Mouse (Mus musculus): ENCODE measurements at regions not wholly inside any gene's neighbourhood (a gene's known extent, or its start where the extent isn't known, plus 50 kb on each side); places are given as distances from the start of the nearest gene placed in this dataset.

DNA sequence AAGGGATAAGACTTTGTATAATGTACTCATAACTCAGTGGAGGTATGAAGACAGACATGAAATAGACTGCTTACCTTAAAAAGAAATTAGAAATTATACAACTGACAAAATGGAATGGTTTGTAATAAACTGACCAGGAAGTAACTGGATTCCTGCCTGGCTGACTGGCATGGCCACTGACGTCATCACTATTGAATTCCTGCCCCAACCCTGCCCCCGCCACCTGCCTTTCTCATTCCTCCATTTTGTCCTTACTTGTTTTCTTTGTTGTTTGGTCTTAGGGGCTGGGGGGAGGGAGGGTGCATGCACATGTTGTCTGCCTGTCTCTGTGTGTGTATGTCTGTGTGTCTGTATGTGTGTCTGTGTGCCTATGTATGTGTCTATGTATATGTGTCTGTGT lies 283.2 kb upstream of the Tbx3 start:
- DNase-seq (ENCODE audit: low spot score in 2 of 2): no peak

DNA sequence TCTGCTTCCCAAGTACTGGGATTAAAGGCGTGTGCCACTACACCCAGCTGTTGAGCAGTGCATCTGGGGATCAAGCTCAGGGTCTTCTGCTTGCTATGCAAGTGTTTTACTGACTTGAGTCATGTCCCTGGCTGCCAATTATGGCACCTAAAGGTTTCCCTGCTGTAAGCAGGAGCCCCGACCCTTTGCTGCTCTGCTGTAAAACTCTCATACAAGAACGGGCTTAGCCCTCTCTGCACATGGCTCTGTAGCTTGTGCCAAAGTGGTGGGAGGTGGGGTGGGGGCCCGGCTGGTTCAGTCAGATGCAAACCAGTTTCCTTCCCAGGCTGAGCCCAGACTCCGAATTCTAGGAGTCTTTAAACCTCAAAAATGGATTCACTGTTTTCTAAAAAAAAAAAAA lies 281.6 kb upstream of the Tbx3 start:
- DNase-seq (ENCODE audit: low spot score in 2 of 2): no peak

- DNase-seq (ENCODE audit: low spot score in 2 of 2): no peak
These were observed 281.1 kb upstream of the Tbx3 start for GRCm38 (mm10) chr5:119389384-119389783.

DNA sequence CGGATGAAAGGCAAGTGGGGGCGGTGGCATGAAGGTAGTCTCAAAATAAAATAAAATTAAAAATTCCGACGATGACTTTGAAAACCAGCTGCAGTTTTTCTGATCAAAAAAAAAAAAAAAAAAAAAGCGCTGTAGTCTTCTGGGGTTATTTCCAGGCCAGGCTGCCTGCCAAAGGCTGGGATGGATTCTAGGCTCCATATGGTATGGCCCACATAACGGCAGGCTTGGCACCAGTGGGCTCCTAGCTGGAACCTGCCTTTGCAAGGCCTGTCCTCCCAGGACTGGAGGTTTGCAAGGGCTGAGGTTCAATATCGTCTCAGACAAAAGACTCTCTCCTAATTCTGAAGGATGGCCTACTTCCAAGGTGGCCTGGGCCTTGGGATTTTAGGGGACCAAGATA lies 280.6 kb upstream of the Tbx3 start:
- DNase-seq (ENCODE audit: low spot score in 2 of 2): no peak

DNA sequence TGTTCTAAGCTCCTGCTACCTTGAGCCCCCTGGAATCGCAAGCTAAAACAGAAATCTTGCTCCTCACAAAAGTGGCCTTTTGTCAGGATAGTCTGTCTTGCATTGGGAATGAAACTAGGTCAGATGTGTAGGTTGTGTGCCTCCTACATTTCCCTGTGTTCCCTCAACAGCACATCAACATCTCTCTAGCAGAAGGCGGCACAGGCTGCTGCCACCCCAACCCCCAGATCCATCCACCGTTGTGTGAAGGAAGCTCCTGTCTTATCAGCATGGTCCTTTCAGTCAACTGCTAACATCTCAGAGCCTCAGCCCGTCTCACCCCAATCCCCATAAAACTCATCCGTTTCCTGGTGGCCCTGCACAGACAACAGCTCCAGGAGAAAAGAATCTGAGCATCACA lies 272.0 kb upstream of the Tbx3 start:
- no peak for DNase-seq (ENCODE audit: low spot score in 2 of 2)

DNA sequence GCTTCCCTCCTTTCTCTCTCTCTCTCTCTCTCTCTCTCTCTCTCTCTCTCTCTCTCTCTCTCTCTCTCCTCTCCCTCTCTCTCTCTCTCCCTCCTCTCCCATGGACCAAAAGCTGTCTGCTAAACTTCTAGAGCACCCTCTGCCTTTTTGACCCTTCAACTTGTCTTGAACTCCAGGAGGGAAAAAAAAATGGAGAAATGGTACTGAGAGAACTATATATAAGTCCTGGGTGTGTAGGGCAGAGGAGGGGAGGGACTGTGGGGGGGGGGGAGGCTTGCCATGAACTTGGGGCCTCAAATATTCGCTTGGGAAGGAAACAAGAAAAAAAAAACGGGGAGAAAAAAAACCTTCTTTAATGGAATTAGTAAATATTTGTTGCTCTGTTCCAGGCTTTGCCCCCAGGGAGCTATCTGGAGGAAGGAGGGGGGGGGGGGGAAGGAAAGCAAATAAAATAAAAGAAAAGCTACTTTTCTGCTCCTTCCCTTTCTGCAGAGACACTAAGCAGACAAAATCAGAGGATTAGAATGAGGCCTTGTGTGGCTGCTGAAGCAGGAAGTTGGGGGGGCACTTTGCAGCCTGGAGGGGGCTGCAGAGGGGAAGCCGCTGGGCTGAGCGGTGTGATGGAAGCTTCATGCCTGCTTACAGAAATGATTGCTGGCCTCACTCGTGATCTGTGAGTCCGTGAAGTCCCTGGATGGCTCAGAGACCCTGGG lies 270.1 kb upstream of the Tbx3 start:
- DNase-seq (ENCODE audit: low spot score in 2 of 2): no peak

DNA sequence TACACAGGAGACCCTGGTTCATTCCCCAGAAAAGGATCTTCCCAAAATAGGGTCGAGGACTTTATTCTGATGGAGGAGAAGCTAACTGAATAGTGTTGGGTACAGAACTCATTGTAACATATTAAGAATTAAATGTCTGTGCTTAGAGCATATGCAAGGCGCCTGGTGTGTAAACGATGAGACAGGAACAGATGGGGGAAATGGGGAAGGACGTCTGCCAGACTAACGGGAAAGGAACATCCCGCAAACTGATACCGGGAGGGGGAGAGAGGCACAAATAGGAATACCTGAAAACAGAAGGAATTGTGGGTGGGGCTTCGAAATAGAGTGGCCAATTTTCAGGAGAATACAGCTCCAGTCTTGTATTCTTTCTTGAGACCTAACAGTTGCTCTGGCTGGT lies 268.6 kb upstream of the Tbx3 start:
- no peak for DNase-seq (ENCODE audit: low spot score in 2 of 2)

- no peak for DNase-seq (ENCODE audit: low spot score in 2 of 2)
These were observed 267.8 kb upstream of the Tbx3 start for GRCm38 (mm10) chr5:119402651-119403050.

DNA sequence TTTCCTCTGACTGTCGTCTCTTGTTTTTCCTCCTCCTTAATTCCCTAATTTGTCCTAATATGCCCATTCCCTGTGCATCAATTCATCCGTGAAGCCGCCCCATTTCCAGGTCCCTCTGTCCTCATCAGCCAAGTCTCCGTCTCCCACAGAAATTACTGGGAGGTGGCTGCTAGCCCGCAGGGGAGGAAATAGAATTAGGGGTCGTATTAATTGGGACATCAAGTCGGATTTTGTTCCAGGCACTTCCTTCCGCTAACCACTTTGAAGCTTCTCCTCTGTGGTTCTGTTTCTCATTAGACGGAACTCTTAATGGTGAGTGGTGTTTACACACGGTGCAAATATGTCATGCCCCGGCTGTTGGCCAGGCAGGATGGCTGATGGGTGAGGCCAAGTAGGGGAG lies 259.5 kb upstream of the Tbx3 start:
- no peak for DNase-seq (ENCODE audit: low spot score in 2 of 2)

- DNase-seq (ENCODE audit: low spot score in 2 of 2): no peak
These were observed 254.6 kb upstream of the Tbx3 start for GRCm38 (mm10) chr5:119415835-119416234.

DNA sequence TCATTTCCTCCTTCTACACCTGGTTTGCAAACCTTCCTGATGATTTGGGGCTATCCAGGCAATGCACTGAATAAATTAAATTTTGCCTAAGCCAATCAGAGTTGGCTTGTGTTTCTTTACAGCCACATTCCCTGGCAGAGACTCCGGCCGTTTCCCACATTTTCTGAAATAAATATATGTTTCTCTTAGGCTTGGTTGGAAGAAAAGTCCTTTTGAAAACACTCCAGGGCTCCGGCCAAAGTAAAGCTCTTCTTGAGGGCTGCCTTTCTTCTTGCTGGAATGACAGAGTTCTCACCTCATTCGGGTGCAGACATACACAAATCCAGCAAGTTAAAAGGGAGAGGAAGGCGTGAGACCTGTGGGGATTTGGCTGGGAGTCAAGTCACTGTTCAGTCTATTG lies 252.0 kb upstream of the Tbx3 start:
- DNase-seq (ENCODE audit: low spot score in 2 of 2): no peak

GRCm38 (mm10) chr5:119427511-119428019 lies 242.9 kb upstream of the Tbx3 start:
- no peak for DNase-seq (ENCODE audit: low spot score in 2 of 2)

- DNase-seq (ENCODE audit: low spot score in 2 of 2): no peak
These were observed 239.2 kb upstream of the Tbx3 start for GRCm38 (mm10) chr5:119431271-119431756.

- DNase-seq (ENCODE audit: low spot score in 2 of 2): no peak
These were observed 235.9 kb upstream of the Tbx3 start for GRCm38 (mm10) chr5:119434572-119434971.

DNA sequence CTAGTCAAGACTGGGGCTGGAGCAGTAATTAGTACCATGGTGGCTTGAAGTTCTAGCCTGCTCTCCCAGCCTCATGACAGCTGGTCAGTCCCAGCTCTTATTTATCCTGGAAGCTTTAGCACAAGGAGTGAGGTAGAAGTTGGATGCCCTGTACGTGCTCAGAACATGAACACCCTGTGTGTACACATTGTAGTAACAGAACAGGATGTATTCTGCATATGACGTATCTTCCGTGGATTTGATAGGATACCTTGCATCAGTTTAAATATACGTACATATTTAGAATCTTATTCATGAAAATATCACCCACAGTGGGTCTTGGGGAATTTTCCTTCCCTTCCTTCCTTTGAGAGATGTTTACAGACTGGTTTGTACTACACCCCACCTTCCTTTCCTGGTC lies 222.0 kb upstream of the Tbx3 start:
- DNase-seq (ENCODE audit: low spot score in 2 of 2): no peak

DNA sequence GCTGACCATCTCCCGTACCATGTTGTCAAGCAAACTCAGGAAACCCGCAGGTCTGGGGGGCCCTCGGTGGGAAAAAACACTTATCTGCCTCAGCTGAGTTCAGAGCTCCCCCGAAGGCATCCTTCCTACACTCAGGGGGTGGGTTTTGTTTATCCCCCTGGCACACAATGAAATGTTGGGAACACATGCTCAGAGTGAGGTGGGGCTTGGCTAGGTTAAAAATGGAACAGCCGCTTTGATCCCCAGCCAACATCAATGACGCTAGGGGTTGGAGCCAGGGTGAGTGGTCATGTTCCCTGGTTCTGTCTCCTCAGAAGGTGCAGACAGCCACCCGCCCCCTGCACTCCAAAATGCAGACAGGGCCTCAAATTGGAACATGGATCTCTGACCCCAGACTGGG lies 221.3 kb upstream of the Tbx3 start:
- no peak for DNase-seq (ENCODE audit: low spot score in 2 of 2)

- no peak for DNase-seq (ENCODE audit: low spot score in 2 of 2)
These were observed 210.7 kb upstream of the Tbx3 start for GRCm38 (mm10) chr5:119459751-119460150.

- no peak for DNase-seq (ENCODE audit: low spot score in 2 of 2)
These were observed 207.6 kb upstream of the Tbx3 start for GRCm38 (mm10) chr5:119462659-119463530.

DNA sequence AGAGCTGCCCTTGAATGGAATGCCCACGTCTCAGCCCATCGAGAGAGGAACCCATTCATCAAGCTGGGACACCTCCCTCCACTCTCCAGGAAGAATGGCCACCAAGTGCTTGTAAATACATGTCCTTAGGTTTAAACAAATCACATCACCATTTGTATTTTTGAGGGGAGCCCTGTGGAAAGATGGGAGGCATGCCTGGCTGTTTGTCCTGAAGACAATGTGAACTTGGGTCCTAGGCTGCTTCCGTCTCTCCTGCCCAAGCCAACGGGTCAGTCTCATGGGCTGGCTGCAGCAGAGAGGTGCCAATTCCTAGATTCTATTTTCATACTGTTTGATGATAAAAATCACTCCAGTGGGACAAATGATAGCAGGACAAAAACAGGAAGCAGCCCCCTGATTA lies 205.9 kb upstream of the Tbx3 start:
- no peak for DNase-seq (ENCODE audit: low spot score in 2 of 2)

GRCm38 (mm10) chr5:119467346-119468085 lies 203.0 kb upstream of the Tbx3 start:
- no peak for DNase-seq (ENCODE audit: low spot score in 2 of 2)

DNA sequence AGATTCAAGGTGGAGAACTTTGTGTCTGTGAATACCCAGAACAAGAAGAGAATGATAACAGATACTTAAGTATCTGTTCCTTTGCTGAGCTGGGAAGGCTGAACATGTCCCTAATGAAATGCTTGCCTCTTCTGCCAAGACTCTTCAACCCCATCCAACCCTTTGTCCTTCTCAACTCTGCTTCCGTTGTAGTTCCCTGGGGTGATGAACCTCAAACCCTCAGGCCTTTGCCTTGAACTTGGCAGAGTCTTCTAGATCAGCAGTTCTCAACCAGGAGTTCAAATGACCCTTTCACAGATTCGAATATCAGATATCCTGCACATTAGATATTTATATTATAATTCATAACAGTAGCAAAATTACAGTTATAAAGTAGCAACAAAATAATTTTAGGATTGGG lies 192.5 kb upstream of the Tbx3 start:
- no peak for DNase-seq (ENCODE audit: low spot score in 2 of 2)

- DNase-seq (ENCODE audit: low spot score in 2 of 2): no peak
These were observed 192.1 kb upstream of the Tbx3 start for GRCm38 (mm10) chr5:119478331-119478730.
